Mouse (Mus musculus) cerebellum, adult 2 months (tissue): ENCODE results near the gene Comp. TPM values are rescaled to one million over a fixed set of nuclear protein-coding genes. Genes with fewer than 3 reads are reported as not detected.

Experiments used
- DNase-seq, 2 experiments: peaks; one replicate each; pipeline ENCODE4 v3.0.0; 2021
- H3K27ac ChIP-seq: fragments of 200-500 bp; 2 replicates; pipeline ENCODE4 v1.5.1; 2012; ENCODE audit warnings: low read length, control low read depth, inconsistent platforms; ENCODE audit not compliant: insufficient read depth
- H3K27me3 ChIP-seq: fragments of 200-500 bp; 2 replicates; pipeline ENCODE4 v1.6.1; 2012; ENCODE audit warnings: inconsistent platforms, mild to moderate bottlenecking, low read length, moderate library complexity; ENCODE audit not compliant: control insufficient read depth, insufficient read depth
- H3K4me1 ChIP-seq: fragments of 200-500 bp; 2 replicates; pipeline ENCODE4 v1.6.1; 2011; ENCODE audit warnings: low read length; ENCODE audit not compliant: control insufficient read depth, insufficient read depth
- H3K4me3 ChIP-seq: fragments of 200-500 bp; replicated peaks from 2 replicates; pipeline ENCODE3; 2011; ENCODE audit warnings: mild to moderate bottlenecking, low read depth, low read length, control low read depth; ENCODE audit not compliant: insufficient read depth
- CTCF ChIP-seq: fragments of 200-500 bp; IDR thresholded peaks from 2 replicates; pipeline ENCODE4 v1.5.1; 2011; ENCODE audit warnings: low read depth, mild to moderate bottlenecking, control low read depth, low read length, moderate library complexity, borderline replicate concordance; ENCODE audit not compliant: insufficient read depth
- POLR2A ChIP-seq: fragments of 200-500 bp; IDR thresholded peaks from 2 replicates; pipeline ENCODE4 v1.6.1; 2011; ENCODE audit warnings: low read length, control low read depth, borderline replicate concordance; ENCODE audit not compliant: insufficient read depth
- WGBS: fragments of 180-500 bp; shearing (Covaris S2); methylation state at CpG from one replicate; pipeline ENCODE4 v1.1.7; 2018; 5-methylcytosine and 5-hydroxymethylcytosine counted together
- polyA plus RNA-seq: library from polyadenylated mRNA; depleted of rRNA; stranded (reverse); fragments of >200 nt; gene quantifications from 2 replicates; pipeline ENCODE4 v1.2.3, GENCODE M21; 2012

The Comp gene
- polyA plus RNA-seq, 1 experiment = 2.2 TPM

DNA sequence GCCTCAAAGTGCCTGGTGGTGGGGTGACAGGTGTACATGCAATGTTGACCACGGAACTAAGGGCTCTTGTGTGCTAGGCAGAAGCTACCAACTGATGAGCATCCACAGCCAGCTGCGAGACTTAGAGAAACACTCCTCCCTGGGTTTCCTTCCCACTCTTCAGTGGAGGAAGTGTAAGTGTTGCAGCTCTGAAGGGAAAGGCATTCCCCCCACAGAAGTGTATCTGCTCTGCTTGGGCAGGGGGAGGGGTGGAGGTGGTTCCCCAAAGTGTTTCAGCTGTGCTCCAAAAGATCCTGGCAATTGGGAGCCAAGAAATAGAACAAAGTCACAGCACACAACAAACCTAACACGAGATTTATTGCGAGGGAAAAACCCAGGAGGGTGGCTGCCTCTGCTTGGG, 19.4 kb upstream of the Comp start:
- Histone ChIP-seq H3K27me3 (no peaks in the 10 kb centered on the region), H3K27ac (peak overlapping the region; percentile 89; the same call in 1 of the 2 replicates), H3K4me1 (peaks cover 24% of the 10 kb centered on the region), H3K4me3 (peak overlapping the region; percentile 61)
- TF ChIP-seq CTCF (no peak), POLR2A (no peak)
- no peak for DNase-seq
- WGBS = 55% methylated on average over 4 of the region's 4 CpGs

DNA sequence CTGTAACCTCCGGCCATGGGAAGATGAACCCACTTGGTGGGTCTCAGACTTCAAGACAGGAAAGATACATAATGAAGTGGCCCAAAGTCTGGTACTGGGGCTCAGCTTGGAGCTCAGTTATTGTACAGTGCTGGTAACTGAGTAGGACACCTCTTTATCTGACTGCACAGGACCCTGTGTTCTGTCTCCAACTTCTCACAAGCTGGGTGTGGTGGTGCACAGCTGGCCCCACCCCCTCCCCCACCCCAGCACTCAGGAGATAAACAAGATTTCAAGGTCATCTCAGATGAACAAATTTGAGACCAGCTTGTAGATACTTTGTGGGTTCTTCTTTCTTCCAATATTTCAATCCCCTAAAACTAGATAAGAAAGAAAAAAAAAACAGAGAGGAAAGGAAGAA, 17.2 kb upstream of the Comp start:
- no peak for DNase-seq
- TF ChIP-seq CTCF = no peak
- TF ChIP-seq POLR2A = no peak
- Histone ChIP-seq H3K4me3 (no peak overlapping the region), H3K27ac (no peak overlapping the region), H3K4me1 (peaks cover 8% of the 10 kb centered on the region; the same call in 1 of the 2 replicates), H3K27me3 (no peaks in the 10 kb centered on the region)
- 81% methylated on average over 1 of the region's 1 CpGs for WGBS

DNA sequence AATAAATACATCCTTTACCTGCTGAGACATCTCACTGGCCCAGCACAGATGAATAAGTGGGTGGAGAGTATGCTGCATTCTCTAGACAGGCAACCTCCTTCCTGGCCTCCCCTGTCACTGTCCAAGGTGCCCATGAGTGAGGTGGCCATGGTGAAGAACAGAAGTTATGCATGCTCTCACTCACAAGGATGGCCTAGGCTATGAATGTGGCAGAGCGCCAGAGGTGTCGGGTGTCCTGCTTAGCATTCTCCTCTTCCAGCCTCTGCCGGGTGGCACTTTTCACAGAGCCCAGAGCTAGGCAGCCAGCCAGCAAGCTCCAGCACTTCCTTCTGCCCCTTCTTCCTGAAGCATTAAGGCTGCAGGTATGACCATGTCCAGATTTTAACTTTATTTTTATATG, 13.9 kb upstream of the Comp start:
- DNase-seq = peak in 1 of 2 experiments; percentile 21
- Histone ChIP-seq H3K27me3 (no peaks in the 10 kb centered on the region), H3K27ac (no peak overlapping the region), H3K4me1 (0 out of 2 replicates have a peak, but pooled peaks cover 2% of the 10 kb centered on the region), H3K4me3 (no peak overlapping the region)
- 37% methylated on average over 3 of the region's 3 CpGs for WGBS
- TF ChIP-seq CTCF (no peak), POLR2A (no peak)

DNA sequence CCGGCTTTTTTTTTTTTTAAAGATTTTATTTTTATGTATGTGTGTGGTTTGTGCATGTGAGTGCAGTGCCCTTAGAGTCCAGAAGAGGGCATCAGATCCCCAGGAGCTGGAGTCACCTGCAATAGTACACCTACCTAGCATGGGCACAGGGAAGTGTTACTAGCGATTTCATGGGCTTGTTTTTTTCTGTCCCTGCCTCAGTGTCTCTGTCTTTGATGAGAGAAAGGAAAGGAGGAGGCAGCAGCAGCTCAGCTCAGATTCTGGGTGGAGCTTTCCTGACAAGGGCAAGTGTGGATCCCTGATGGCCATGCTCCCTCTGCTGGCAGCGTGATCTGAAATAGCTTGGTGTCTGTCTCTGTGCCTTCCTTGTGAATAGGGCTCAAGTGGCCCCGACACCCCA, 12.6 kb upstream of the Comp start:
- Histone ChIP-seq H3K4me3 (no peak overlapping the region), H3K4me1 (0 out of 2 replicates have a peak, but pooled peaks cover 2% of the 10 kb centered on the region), H3K27me3 (no peaks in the 10 kb centered on the region), H3K27ac (no peak overlapping the region)
- TF ChIP-seq POLR2A (no peak), CTCF (peak; percentile 38; the same call in 1 of the 2 replicates)
- DNase-seq = peak in 1 of 2 experiments; percentile 28
- 54% methylated on average over 4 of the region's 4 CpGs for WGBS

DNA sequence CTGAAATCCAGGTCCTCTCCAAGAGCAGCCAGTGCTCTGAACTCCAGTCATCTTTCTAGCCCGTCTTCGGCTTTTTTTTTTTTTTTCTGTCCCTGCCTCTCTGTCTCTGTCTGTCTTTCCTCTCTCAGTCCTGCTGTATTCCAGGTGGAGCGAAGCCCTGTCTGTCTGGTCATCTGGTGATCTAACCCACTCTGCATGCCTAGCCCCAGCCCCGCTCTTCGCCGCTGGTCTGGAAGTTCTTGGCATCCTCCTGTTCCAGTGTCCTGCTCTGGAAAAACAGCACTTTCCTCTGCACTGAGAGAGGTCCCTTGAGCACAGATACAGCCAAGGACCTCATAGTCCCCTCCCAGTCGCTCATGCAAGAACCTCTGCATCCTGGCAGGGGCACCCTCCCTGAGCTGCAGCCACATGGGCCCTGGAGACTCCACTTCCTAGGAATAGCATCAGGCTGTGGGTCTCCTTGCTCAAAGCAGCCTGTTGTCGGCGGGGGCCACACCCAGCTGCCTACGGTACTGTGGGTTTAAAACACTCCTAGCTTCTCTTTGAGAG, 11.8 kb upstream of the Comp start:
- TF ChIP-seq POLR2A = no peak
- TF ChIP-seq CTCF = no peak
- Histone ChIP-seq H3K27ac (no peak overlapping the region), H3K4me1 (0 out of 2 replicates have a peak, but pooled peaks cover 2% of the 10 kb centered on the region), H3K4me3 (no peak overlapping the region), H3K27me3 (no peaks in the 10 kb centered on the region)
- WGBS = 71% methylated on average over 10 of the region's 10 CpGs
- no peak for DNase-seq

DNA sequence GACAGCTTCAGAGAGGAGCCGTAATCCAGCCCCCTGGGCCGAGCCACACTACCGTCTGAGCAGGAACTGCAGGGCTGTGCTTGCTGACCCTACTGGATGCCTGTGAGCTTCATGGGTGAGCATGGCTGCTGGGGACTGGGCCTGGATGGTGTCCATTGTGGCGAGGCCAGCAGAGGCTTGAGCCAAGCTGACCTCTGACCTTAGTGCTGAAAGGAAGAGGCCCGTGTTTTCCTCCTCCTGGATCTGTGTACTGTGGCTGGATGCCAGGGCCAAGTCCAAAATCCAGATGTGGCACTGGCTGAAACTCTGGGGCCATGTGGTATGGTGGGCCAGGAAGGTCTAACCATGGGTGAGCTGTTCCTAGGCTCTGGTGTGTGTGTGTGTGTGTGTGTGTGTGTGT, 9.3 kb upstream of the Comp start:
- H3K27ac ChIP-seq = no peak overlapping the region
- WGBS = 38% methylated on average over 5 of the region's 5 CpGs
- no peak overlapping the region for H3K4me3 ChIP-seq
- TF ChIP-seq CTCF (no peak), POLR2A (no peak)
- H3K27me3 ChIP-seq = no peaks in the 10 kb centered on the region
- DNase-seq = no peak
- 0 out of 2 replicates have a peak, but pooled peaks cover 2% of the 10 kb centered on the region for H3K4me1 ChIP-seq

DNA sequence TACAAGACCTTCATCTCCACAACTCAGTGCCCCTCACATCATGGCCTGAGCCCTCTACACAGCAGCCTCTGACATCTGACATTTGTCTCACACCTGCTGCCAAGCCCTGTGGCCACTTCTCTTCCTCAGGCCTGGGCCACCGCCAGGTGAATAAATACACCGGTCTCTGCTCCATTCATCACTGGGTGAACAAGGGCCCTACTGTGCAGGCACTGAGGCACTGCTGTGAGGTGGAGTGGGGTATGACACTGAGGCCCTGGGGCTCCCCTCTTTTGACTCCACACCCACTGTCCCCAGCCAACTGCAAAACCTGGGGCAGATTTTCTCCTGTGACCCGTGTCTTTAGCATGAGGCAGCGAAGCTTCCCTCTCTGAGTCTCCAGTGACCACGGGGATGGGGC, 6.8 kb upstream of the Comp start:
- no peak for DNase-seq
- Histone ChIP-seq H3K27me3 (no peaks in the 10 kb centered on the region), H3K27ac (no peak overlapping the region), H3K4me1 (no peaks in the 10 kb centered on the region), H3K4me3 (no peak overlapping the region)
- WGBS = 65% methylated on average over 5 of the region's 5 CpGs
- TF ChIP-seq POLR2A = no peak
- TF ChIP-seq CTCF = no peak

DNA sequence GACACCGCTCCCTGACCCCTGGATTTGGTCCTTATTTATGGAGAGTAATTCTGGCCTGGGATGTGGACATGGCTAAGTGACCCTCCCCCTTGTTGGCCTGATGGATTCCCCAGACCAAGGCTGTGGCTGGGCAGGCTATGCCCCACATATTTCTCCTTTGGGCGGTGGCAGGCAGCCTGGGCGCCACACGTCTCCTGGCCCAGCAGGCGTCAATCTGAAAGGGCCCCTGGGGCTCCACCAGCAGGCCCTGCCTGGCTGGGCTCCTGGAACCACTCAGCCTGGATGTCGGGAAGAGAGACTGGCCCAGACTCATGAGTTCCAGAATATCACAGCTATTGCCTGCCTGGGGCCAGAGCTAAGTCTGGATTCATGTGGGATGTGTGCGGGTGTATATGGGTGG, 2.9 kb upstream of the Comp start:
- Histone ChIP-seq H3K27me3 (peaks cover 1% of the 10 kb centered on the region; the same call in 1 of the 2 replicates), H3K27ac (no peak overlapping the region), H3K4me3 (no peak overlapping the region), H3K4me1 (no peaks in the 10 kb centered on the region)
- 70% methylated on average over 7 of the region's 7 CpGs for WGBS
- no peak for DNase-seq
- TF ChIP-seq CTCF (no peak), POLR2A (no peak)
